Comparison of ENCODE assay signal across 16 mouse cellular contexts in the genomic region with DNA sequence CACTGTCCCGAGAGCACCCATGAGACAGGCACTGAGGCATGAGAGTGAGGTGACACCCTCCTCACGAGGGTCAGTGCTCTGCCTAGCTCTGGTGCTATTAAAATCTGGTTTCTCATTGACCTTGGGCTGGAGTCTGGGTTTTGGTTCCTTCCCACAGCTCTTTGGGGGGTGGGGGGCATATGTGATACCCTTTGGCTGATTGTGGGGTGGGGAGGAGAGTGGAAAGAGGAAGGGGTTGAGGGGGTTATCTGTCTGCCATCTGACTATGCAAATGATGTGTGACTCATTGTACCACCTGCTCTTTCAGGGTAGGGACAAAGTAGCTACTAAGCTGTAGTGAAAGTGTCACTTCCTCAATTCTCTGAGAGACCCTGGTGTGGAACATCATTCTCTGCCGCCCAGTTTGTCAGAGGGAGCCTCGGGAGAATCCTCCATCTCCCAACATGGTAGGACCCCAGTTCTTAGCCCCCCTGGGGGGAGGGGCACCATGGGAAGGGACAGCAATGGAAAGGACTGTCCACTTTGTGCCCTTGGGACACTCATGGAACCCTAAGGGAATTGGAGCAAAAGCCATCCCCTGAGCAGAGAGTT. TPM values are rescaled to one million over a fixed set of nuclear protein-coding genes. Genes with fewer than 3 reads are reported as not detected.
DNase-seq lines count a peak whose midpoint lies in the region; ATAC-seq and TF ChIP-seq lines count a peak whose summit lies in the region.
"Had no signal": no experiment of that assay in that cellular context is flagged by ENCODE, and none has a peak within 500 bp of the region (broad histone marks: within the 10 kb centered on the region; RNA-seq: fewer than 3 reads in every experiment).

A gene (plus strand): TSS at position 338 of the 591 bp plus-strand sequence.

- H3K36me3 ChIP-seq in kidney, embryonic 16.5 days (ENCODE audit: insufficient read depth, low read length): no peaks in the 10 kb centered on the region
- no peaks in the 10 kb centered on the region for H3K36me3 ChIP-seq in kidney, adult 2 months (ENCODE audit: control insufficient read depth, insufficient read depth, low read length)
- H3K36me3 ChIP-seq in CH12.LX (replicated peaks in 1 of 2; ENCODE audit: control insufficient read depth in 1 of 2, insufficient read depth in 1 of 2, low read length in 1 of 2): peaks cover 28 to 44% of the 10 kb centered on the region in 2 experiments
- no peaks in the 10 kb centered on the region for H3K36me3 ChIP-seq in liver, embryonic 16.5 days (ENCODE audit: control insufficient read depth, insufficient read depth)
- peaks cover 23% of the 10 kb centered on the region for H3K36me3 ChIP-seq in spleen, adult 2 months (ENCODE audit: control insufficient read depth, insufficient read depth, low read length)
- H3K36me3 ChIP-seq: forebrain, embryonic 15.5 days; heart, embryonic 13.5 days; hindbrain, embryonic 13.5 days had no signal

- no peak; the same call in none of the 2 replicates for TF ChIP-seq RAD21 in CH12.LX (IDR thresholded peaks at IDR 0.05; ENCODE audit: low read depth, low read length)

- no peak within 1 kb of the TSS for H3K4me2 ChIP-seq in kidney, embryonic 16.5 days (replicated peaks; ENCODE audit: low read depth, low read length)
- H3K4me2 ChIP-seq in CH12.LX (ENCODE audit: insufficient read depth, low read depth, poor library complexity, severe bottlenecking): peak within 1 kb of the TSS; percentile 65
- H3K4me2 ChIP-seq in liver, embryonic 16.5 days (ENCODE audit: low read depth, low read length): no peak within 1 kb of the TSS
- H3K4me2 ChIP-seq: forebrain, embryonic 15.5 days; heart, embryonic 13.5 days; hindbrain, embryonic 13.5 days had no signal

- peak within 1 kb of the TSS; percentile 31; the same call in 1 of the 2 replicates for H3K27ac ChIP-seq in kidney, embryonic 16.5 days (ENCODE audit: low read length)
- no peak within 1 kb of the TSS for H3K27ac ChIP-seq in kidney, adult 2 months (ENCODE audit: insufficient read depth, low read depth, low read length)
- peak within 1 kb of the TSS; percentile 95 for H3K27ac ChIP-seq in CH12.LX (ENCODE audit: insufficient read depth, low read depth)
- no peak within 1 kb of the TSS for H3K27ac ChIP-seq in liver, embryonic 16.5 days (ENCODE audit: low read length)
- H3K27ac ChIP-seq in spleen, adult 2 months (ENCODE audit: insufficient read depth, low read length): peak within 1 kb of the TSS; percentile 97
- H3K27ac ChIP-seq: forebrain, embryonic 15.5 days; heart, embryonic 13.5 days; hindbrain, embryonic 13.5 days had no signal

- in situ Hi-C loops in CH12.LX (cut with MboI; ENCODE audit: low pct_ligation_motif_present, low pct_unique_long_range_greater_than_20kb, low sequenced_read_pairs): no loop called here

- peaks cover 7% of the 10 kb centered on the region; the same call in 1 of the 2 replicates for H3K27me3 ChIP-seq in kidney, embryonic 16.5 days (ENCODE audit: insufficient read depth, low read length)
- H3K27me3 ChIP-seq in kidney, adult 2 months (replicated peaks; ENCODE audit: control insufficient read depth, insufficient read depth, low read length): no peaks in the 10 kb centered on the region
- H3K27me3 ChIP-seq in CH12.LX (replicated peaks): no peaks in the 10 kb centered on the region
- peaks cover 26% of the 10 kb centered on the region for H3K27me3 ChIP-seq in liver, embryonic 16.5 days (ENCODE audit: control insufficient read depth, insufficient read depth, low read depth, low read length)
- no peaks in the 10 kb centered on the region for H3K27me3 ChIP-seq in spleen, adult 2 months (ENCODE audit: control insufficient read depth, insufficient read depth, low read length)
- H3K27me3 ChIP-seq: forebrain, embryonic 15.5 days had no signal

- no peaks in the 10 kb centered on the region for H3K79me2 ChIP-seq in CH12.LX (replicated peaks; ENCODE audit: control insufficient read depth, extremely low read depth, insufficient read depth, poor library complexity, severe bottlenecking)

- H3K4me3 ChIP-seq in kidney, embryonic 16.5 days (ENCODE audit: low read length): no peak within 1 kb of the TSS
- no peak within 1 kb of the TSS for H3K4me3 ChIP-seq in kidney, adult 2 months (ENCODE audit: insufficient read depth, low read depth, low read length)
- peak within 1 kb of the TSS; percentile 20 to 51 (median 48) for H3K4me3 ChIP-seq in CH12.LX (replicated peaks in 1 of 3; ENCODE audit: low read depth in 2 of 3, low read length in 2 of 3, poor library complexity in 1 of 3)
- H3K4me3 ChIP-seq in liver, embryonic 16.5 days (ENCODE audit: low read depth, low read length): no peak within 1 kb of the TSS
- peak within 1 kb of the TSS; percentile 65 for H3K4me3 ChIP-seq in spleen, adult 2 months (ENCODE audit: extremely low read depth, insufficient read depth, insufficient read length)
- H3K4me3 ChIP-seq: forebrain, embryonic 15.5 days; heart, embryonic 13.5 days; hindbrain, embryonic 13.5 days had no signal

- ATAC-seq in kidney, embryonic 16.5 days (ENCODE audit: low FRiP score, low TSS enrichment): no peak
- peak; percentile 16; the same call in 1 of the 2 replicates for ATAC-seq in liver, embryonic 16.5 days (ENCODE audit: low read depth)
- ATAC-seq: forebrain, embryonic 15.5 days; intestine, embryonic 16.5 days had no signal

- peak; percentile 99 for TF ChIP-seq EP300 in CH12.LX (IDR thresholded peaks at IDR 0.05; ENCODE audit: low read length)

- no peak within 1 kb of the TSS for H3K9ac ChIP-seq in kidney, embryonic 16.5 days (replicated peaks; ENCODE audit: low read length)
- H3K9ac ChIP-seq in CH12.LX (ENCODE audit: insufficient read depth, low read depth): peak within 1 kb of the TSS; percentile 34
- H3K9ac ChIP-seq in liver, embryonic 16.5 days (ENCODE audit: low read depth, low read length): no peak within 1 kb of the TSS
- H3K9ac ChIP-seq: forebrain, embryonic 15.5 days; heart, embryonic 13.5 days; hindbrain, embryonic 13.5 days had no signal

- no peak for DNase-seq in kidney, adult 2 months
- DNase-seq in CH12.LX (ENCODE audit: extremely low read depth): peak; percentile 96
- DNase-seq in spleen, adult 2 months (ENCODE audit: low read depth in 1 of 2, low spot score in 2 of 2): peak; percentile 70 to 88
- no peak for DNase-seq in left cerebral cortex, adult 9 months (ENCODE audit: low spot score in 2 of 2)
- no peak for DNase-seq in frontal cortex, adult 2 months (ENCODE audit: extremely low spot score in 1 of 2, low spot score in 1 of 2)
- DNase-seq: adrenal gland, postnatal 36 days; cerebellum, adult 11-12 months; gastrocnemius, postnatal 14 days; retina, postnatal 1 day; thymus, postnatal 4 days had no signal

- WGBS in kidney, embryonic 16.5 days: 42% methylated on average over 4 of the region's 4 CpGs
- 52% methylated on average over 4 of the region's 4 CpGs for WGBS in kidney, adult 2 months
- WGBS in liver, embryonic 16.5 days (ENCODE audit: insufficient replicate concordance): 29% methylated on average over 4 of the region's 4 CpGs
- WGBS in spleen, adult 2 months: 9% methylated on average over 4 of the region's 4 CpGs

- TF ChIP-seq POLR2A in kidney, adult 2 months (IDR thresholded peaks at IDR 0.05; ENCODE audit: low read depth, low read length): no peak
- peak; percentile 64 for TF ChIP-seq POLR2A in CH12.LX (IDR thresholded peaks at IDR 0.05; ENCODE audit: low read depth, low read length)
- peak; percentile 91 for TF ChIP-seq POLR2A in spleen, adult 2 months (IDR thresholded peaks at IDR 0.05; ENCODE audit: low read depth, low read length)

- dilution Hi-C loops in CH12.LX (cut with MboI; ENCODE audit: extremely low pct_ligation_motif_present, extremely low pct_unique_long_range_greater_than_20kb, low sequenced_read_pairs): no loop called here

- H3K9me3 ChIP-seq in kidney, embryonic 16.5 days (ENCODE audit: low read length): no peaks in the 10 kb centered on the region
- peaks cover 52% of the 10 kb centered on the region for H3K9me3 ChIP-seq in CH12.LX (replicated peaks; ENCODE audit: low read length)
- H3K9me3 ChIP-seq in liver, embryonic 16.5 days (replicated peaks; ENCODE audit: control insufficient read depth, low read length): no peaks in the 10 kb centered on the region
- H3K9me3 ChIP-seq: forebrain, embryonic 15.5 days; heart, embryonic 13.5 days; hindbrain, embryonic 13.5 days had no signal

- peaks cover 23% of the 10 kb centered on the region for H3K4me1 ChIP-seq in kidney, embryonic 16.5 days (ENCODE audit: insufficient read depth, low read length)
- H3K4me1 ChIP-seq in kidney, adult 2 months (ENCODE audit: control insufficient read depth, insufficient read depth, low read length): peaks cover 6% of the 10 kb centered on the region; the same call in 1 of the 2 replicates
- H3K4me1 ChIP-seq in CH12.LX (ENCODE audit: control insufficient read depth in 1 of 2, insufficient read depth in 2 of 2): peaks cover 36 to 51% of the 10 kb centered on the region in 2 experiments
- H3K4me1 ChIP-seq in liver, embryonic 16.5 days (ENCODE audit: control insufficient read depth, low read depth, low read length): no peaks in the 10 kb centered on the region
- H3K4me1 ChIP-seq in spleen, adult 2 months (ENCODE audit: control insufficient read depth, insufficient read depth, insufficient read length): peaks cover 45% of the 10 kb centered on the region

- TF ChIP-seq CTCF in kidney, adult 2 months (conservative IDR thresholded peaks at IDR 0.05; ENCODE audit: insufficient read depth, insufficient read length, low read depth, low read length): no peak
- 0 out of 4 replicates have a peak, but pooled peaks of 1 of the 2 experiments have one; percentile 0 for TF ChIP-seq CTCF in CH12.LX (conservative IDR thresholded peaks at IDR 0.05 in 1 of 2, IDR thresholded peaks at IDR 0.05 in 1 of 2; ENCODE audit: low read depth in 2 of 2, low read length in 2 of 2)
- no peak for TF ChIP-seq CTCF in spleen, adult 2 months (IDR thresholded peaks at IDR 0.05; ENCODE audit: extremely low read depth, insufficient read depth, insufficient read length, insufficient replicate concordance)

TF ChIP-seq in CH12.LX, 34 proteins besides CTCF, POLR2A, EP300 and RAD21 (continues in another document):
- TF ChIP-seq MAX (IDR thresholded peaks at IDR 0.05; ENCODE audit: low read length) (peak; percentile 74), SMC3 (IDR thresholded peaks at IDR 0.05; ENCODE audit: low read depth, low read length) (peak; percentile 9; the same call in 1 of the 2 replicates), CHD1 (IDR thresholded peaks at IDR 0.05; ENCODE audit: low read depth, low read length) (peak; percentile 73; the same call in 1 of the 2 replicates), PAX5 (IDR thresholded peaks at IDR 0.05; ENCODE audit: low read length) (no peak), MEF2A (IDR thresholded peaks at IDR 0.05; ENCODE audit: borderline replicate concordance, low read depth, low read length) (peak; percentile 90)

RNA-seq across cellular contexts. Expression of the gene that starts here (rescaled TPM):
- 0.07 TPM in 1 of 2 replicates, not detected in the other for polyA plus RNA-seq in kidney, embryonic 16.5 days (2015; fragmentation: Nextera tagmentation; extraction: Ambion mirVana)
- polyA plus RNA-seq in kidney, adult 2 months (2012; rRNA removed): 2.0 and 4.2 TPM in 2 replicates
- 1.4 and 1.5 TPM in 2 replicates for total RNA-seq in CH12.LX (2012; rRNA removed)
- 0.54 and 1.0 TPM in 2 replicates for total RNA-seq in CH12.LX (2014; rRNA removed)
- polyA plus RNA-seq in CH12.LX (2012; ENCODE audit: insufficient read length, low read depth): 9.9 and 12.5 TPM in 2 replicates
- polyA plus RNA-seq in liver, embryonic 16.5 days (2015; fragmentation: Nextera tagmentation; extraction: Ambion mirVana): 0.04 and 0.05 TPM in 2 replicates
- polyA plus RNA-seq in spleen, adult 2 months (2012; rRNA removed): 65.3 and 90.7 TPM in 2 replicates
- 0.67 and 1.2 TPM in 2 replicates for polyA plus RNA-seq in frontal cortex, adult 2 months (2012; rRNA removed)
- polyA plus RNA-seq: forebrain, embryonic 15.5 days; heart, embryonic 13.5 days had no signal

Comparison
In these comparisons a context has a peak if more than half of its experiments do, and no peak if none do; other contexts are left out.
1. H3K27ac ChIP-seq: peak in kidney, embryonic 16.5 days (single experiment), CH12.LX (single experiment) and spleen, adult 2 months (single experiment); none in kidney, adult 2 months (single experiment) and liver, embryonic 16.5 days (single experiment).
2. Peak in ATAC-seq in liver, embryonic 16.5 days; RNA of the gene not detected or under 1 TPM.
3. H3K4me3 ChIP-seq: peak in CH12.LX (3 of 3) and spleen, adult 2 months (single experiment); none in kidney, embryonic 16.5 days (single experiment), kidney, adult 2 months (single experiment) and liver, embryonic 16.5 days (single experiment).
4. DNase-seq: peak in CH12.LX (single experiment) and spleen, adult 2 months (2 of 2); none in kidney, adult 2 months (single experiment), left cerebral cortex, adult 9 months (0 of 2) and frontal cortex, adult 2 months (0 of 2).